Mouse (Mus musculus): ENCODE results near the gene Atg2b. TPM values are rescaled to one million over a fixed set of nuclear protein-coding genes. Genes with fewer than 3 reads are reported as not detected.

The Atg2b gene
- polyA plus RNA-seq, 1 experiment from 2014 or later = 8.4 TPM

GRCm38 (mm10) chr12:105574356-105574755 lies 110.7 kb downstream of the Atg2b start:
- no peak for TF ChIP-seq CTCF (IDR thresholded peaks at IDR 0.05; ENCODE audit: low read depth)
- H3K4me2 ChIP-seq (ENCODE audit: low read length) = no peak overlapping the region
- 91% methylated on average over 4 of the region's 4 CpGs for WGBS
- H3K27ac ChIP-seq = no peak overlapping the region
- H3K9ac ChIP-seq (ENCODE audit: low read depth, low read length) = no peak overlapping the region
- no peak for DNase-seq (ENCODE audit: low spot score)
- ATAC-seq (replicated peaks; ENCODE audit: low FRiP score, low read depth) = no peak
- no peaks in the 10 kb centered on the region for H3K27me3 ChIP-seq (ENCODE audit: insufficient read depth, low read length)
- no peaks in the 10 kb centered on the region for H3K36me3 ChIP-seq (ENCODE audit: insufficient read depth, low read length)
- no peaks in the 10 kb centered on the region for H3K9me3 ChIP-seq (replicated peaks; ENCODE audit: low read length)
- no peak overlapping the region for H3K4me3 ChIP-seq (replicated peaks; ENCODE audit: low read depth, low read length)
- no peaks in the 10 kb centered on the region for H3K4me1 ChIP-seq (replicated peaks; ENCODE audit: insufficient read depth, low read length)

- Histone ChIP-seq H3K36me3 (ENCODE audit: insufficient read depth, low read length) (no peaks in the 10 kb centered on the region), H3K27ac (no peak overlapping the region), H3K4me3 (replicated peaks; ENCODE audit: low read depth, low read length) (no peak overlapping the region), H3K9me3 (replicated peaks; ENCODE audit: low read length) (no peaks in the 10 kb centered on the region), H3K9ac (ENCODE audit: low read depth, low read length) (no peak overlapping the region), H3K4me2 (ENCODE audit: low read length) (no peak overlapping the region), H3K27me3 (ENCODE audit: insufficient read depth, low read length) (no peaks in the 10 kb centered on the region), H3K4me1 (replicated peaks; ENCODE audit: insufficient read depth, low read length) (no peaks in the 10 kb centered on the region)
- WGBS = 88% methylated on average over 2 of the region's 2 CpGs
- no peak for TF ChIP-seq CTCF (IDR thresholded peaks at IDR 0.05; ENCODE audit: low read depth)
- DNase-seq (ENCODE audit: low spot score) = no peak
- ATAC-seq (replicated peaks; ENCODE audit: low FRiP score, low read depth) = no peak
These were observed 112.4 kb downstream of the Atg2b start for GRCm38 (mm10) chr12:105572622-105573021.

GRCm38 (mm10) chr12:105571867-105572266 lies 113.1 kb downstream of the Atg2b start:
- Histone ChIP-seq H3K4me2 (ENCODE audit: low read length) (no peak overlapping the region), H3K27me3 (ENCODE audit: insufficient read depth, low read length) (no peaks in the 10 kb centered on the region), H3K9me3 (replicated peaks; ENCODE audit: low read length) (no peaks in the 10 kb centered on the region), H3K27ac (no peak overlapping the region), H3K9ac (ENCODE audit: low read depth, low read length) (no peak overlapping the region), H3K4me3 (replicated peaks; ENCODE audit: low read depth, low read length) (no peak overlapping the region), H3K36me3 (ENCODE audit: insufficient read depth, low read length) (no peaks in the 10 kb centered on the region), H3K4me1 (replicated peaks; ENCODE audit: insufficient read depth, low read length) (no peaks in the 10 kb centered on the region)
- DNase-seq (ENCODE audit: low spot score) (no peak), ATAC-seq (replicated peaks; ENCODE audit: low FRiP score, low read depth) (no peak)
- WGBS = 85% methylated on average over 3 of the region's 3 CpGs
- no peak for TF ChIP-seq CTCF (IDR thresholded peaks at IDR 0.05; ENCODE audit: low read depth)

Other genes starting within 250 kb of the Atg2b start
- gene D430019H16Rik, start 231.4 kb downstream of the Atg2b start, polyA plus RNA-seq (2015; fragmentation: Nextera tagmentation; extraction: Ambion mirVana) = 1.1 TPM in 2 replicates
- 0.98 and 1.1 TPM in 2 replicates for gene Bdkrb2, start 122.0 kb downstream of the Atg2b start, polyA plus RNA-seq (2015; fragmentation: Nextera tagmentation; extraction: Ambion mirVana)
- gene Bdkrb1, start 82.1 kb downstream of the Atg2b start, polyA plus RNA-seq (2015; fragmentation: Nextera tagmentation; extraction: Ambion mirVana) = 0.11 TPM in 1 of 2 replicates, not detected in the other
- gene Gskip, start 382 bp downstream of the Atg2b start, polyA plus RNA-seq (2015; fragmentation: Nextera tagmentation; extraction: Ambion mirVana) = 27.3 and 28.5 TPM in 2 replicates
- gene Ak7, start 20.8 kb upstream of the Atg2b start, polyA plus RNA-seq (2015; fragmentation: Nextera tagmentation; extraction: Ambion mirVana) = 3.7 and 4.1 TPM in 2 replicates
- gene Papola, start 99.5 kb upstream of the Atg2b start, polyA plus RNA-seq (2015; fragmentation: Nextera tagmentation; extraction: Ambion mirVana) = 189 TPM in 2 replicates

Data from kidney, postnatal 0 days (tissue).